Mouse (Mus musculus): ENCODE results near the gene Atp1a2. TPM values are rescaled to one million over a fixed set of nuclear protein-coding genes. Genes with fewer than 3 reads are reported as not detected.

Atp1a2 gene
- polyA plus RNA-seq, 1 experiment from 2014 or later: 0.16 TPM

GRCm38 (mm10) chr1:172327206-172328001, 29.5 kb upstream of the Atp1a2 start:
- H3K27me3 ChIP-seq (replicated peaks; ENCODE audit: control insufficient read depth, insufficient read depth, low read length): peaks cover 77% of the 10 kb centered on the region
- H3K4me2 ChIP-seq: no peak overlapping the region
- DNase-seq (ENCODE audit: low spot score) (no peak), ATAC-seq (replicated peaks; ENCODE audit: low FRiP score) (no peak)
- H3K4me3 ChIP-seq (ENCODE audit: low read depth, low read length): no peak overlapping the region
- 71% methylated on average over 16 of the region's 16 CpGs for WGBS
- no peaks in the 10 kb centered on the region for H3K9me3 ChIP-seq (ENCODE audit: control insufficient read depth, low read length)
- no peaks in the 10 kb centered on the region for H3K36me3 ChIP-seq (ENCODE audit: control insufficient read depth, insufficient read depth, low read length)
- H3K4me1 ChIP-seq (replicated peaks; ENCODE audit: control insufficient read depth, insufficient read depth, low read length): no peaks in the 10 kb centered on the region
- H3K27ac ChIP-seq (ENCODE audit: low read depth, low read length): no peak overlapping the region
- no peak overlapping the region for H3K9ac ChIP-seq (ENCODE audit: low read depth, low read length)

- Histone ChIP-seq H3K4me3 (ENCODE audit: low read depth, low read length) (peak overlapping the region; percentile 41), H3K27ac (ENCODE audit: low read depth, low read length) (no peak overlapping the region), H3K27me3 (replicated peaks; ENCODE audit: control insufficient read depth, insufficient read depth, low read length) (peaks cover 77% of the 10 kb centered on the region), H3K9ac (ENCODE audit: low read depth, low read length) (no peak overlapping the region), H3K36me3 (ENCODE audit: control insufficient read depth, insufficient read depth, low read length) (no peaks in the 10 kb centered on the region), H3K4me2 (peak overlapping the region; percentile 76), H3K4me1 (replicated peaks; ENCODE audit: control insufficient read depth, insufficient read depth, low read length) (no peaks in the 10 kb centered on the region), H3K9me3 (ENCODE audit: control insufficient read depth, low read length) (no peaks in the 10 kb centered on the region)
- 39% methylated on average over 11 of the region's 11 CpGs for WGBS
- DNase-seq (ENCODE audit: low spot score): no peak
- ATAC-seq (replicated peaks; ENCODE audit: low FRiP score): no peak
Measured at GRCm38 (mm10) chr1:172326684-172327083, 28.8 kb upstream of the Atp1a2 start.

GRCm38 (mm10) chr1:172325680-172326535, 28.0 kb upstream of the Atp1a2 start:
- no peak overlapping the region for H3K9ac ChIP-seq (ENCODE audit: low read depth, low read length)
- peak overlapping the region; percentile 41 for H3K4me3 ChIP-seq (ENCODE audit: low read depth, low read length)
- peak overlapping the region; percentile 76 for H3K4me2 ChIP-seq
- no peaks in the 10 kb centered on the region for H3K4me1 ChIP-seq (replicated peaks; ENCODE audit: control insufficient read depth, insufficient read depth, low read length)
- peak; percentile 50; the same call in 1 of the 2 replicates for ATAC-seq (replicated peaks; ENCODE audit: low FRiP score)
- no peaks in the 10 kb centered on the region for H3K36me3 ChIP-seq (ENCODE audit: control insufficient read depth, insufficient read depth, low read length)
- peaks cover 70% of the 10 kb centered on the region for H3K27me3 ChIP-seq (replicated peaks; ENCODE audit: control insufficient read depth, insufficient read depth, low read length)
- DNase-seq (ENCODE audit: low spot score): peak; percentile 66
- H3K27ac ChIP-seq (ENCODE audit: low read depth, low read length): no peak overlapping the region
- no peaks in the 10 kb centered on the region for H3K9me3 ChIP-seq (ENCODE audit: control insufficient read depth, low read length)
- WGBS: 14% methylated on average over 94 of the region's 94 CpGs

GRCm38 (mm10) chr1:172324725-172325124, 26.9 kb upstream of the Atp1a2 start:
- Histone ChIP-seq H3K4me2 (no peak overlapping the region), H3K27ac (ENCODE audit: low read depth, low read length) (no peak overlapping the region), H3K4me1 (replicated peaks; ENCODE audit: control insufficient read depth, insufficient read depth, low read length) (no peaks in the 10 kb centered on the region), H3K36me3 (ENCODE audit: control insufficient read depth, insufficient read depth, low read length) (no peaks in the 10 kb centered on the region), H3K4me3 (ENCODE audit: low read depth, low read length) (no peak overlapping the region), H3K9me3 (ENCODE audit: control insufficient read depth, low read length) (no peaks in the 10 kb centered on the region), H3K9ac (ENCODE audit: low read depth, low read length) (no peak overlapping the region), H3K27me3 (replicated peaks; ENCODE audit: control insufficient read depth, insufficient read depth, low read length) (peaks cover 58% of the 10 kb centered on the region)
- peak; percentile 59 for DNase-seq (ENCODE audit: low spot score)
- WGBS: 12% methylated on average over 7 of the region's 7 CpGs
- ATAC-seq (replicated peaks; ENCODE audit: low FRiP score): peak; percentile 37; the same call in 1 of the 2 replicates

GRCm38 (mm10) chr1:172323801-172324359, 26.0 kb upstream of the Atp1a2 start:
- H3K27ac ChIP-seq (ENCODE audit: low read depth, low read length): no peak overlapping the region
- H3K4me2 ChIP-seq: no peak overlapping the region
- H3K9ac ChIP-seq (ENCODE audit: low read depth, low read length): no peak overlapping the region
- peaks cover 50% of the 10 kb centered on the region for H3K27me3 ChIP-seq (replicated peaks; ENCODE audit: control insufficient read depth, insufficient read depth, low read length)
- H3K9me3 ChIP-seq (ENCODE audit: control insufficient read depth, low read length): no peaks in the 10 kb centered on the region
- no peak for ATAC-seq (replicated peaks; ENCODE audit: low FRiP score)
- H3K36me3 ChIP-seq (ENCODE audit: control insufficient read depth, insufficient read depth, low read length): no peaks in the 10 kb centered on the region
- no peak overlapping the region for H3K4me3 ChIP-seq (ENCODE audit: low read depth, low read length)
- DNase-seq (ENCODE audit: low spot score): no peak
- 39% methylated on average over 6 of the region's 6 CpGs for WGBS
- H3K4me1 ChIP-seq (replicated peaks; ENCODE audit: control insufficient read depth, insufficient read depth, low read length): no peaks in the 10 kb centered on the region

GRCm38 (mm10) chr1:172323298-172323697, 25.4 kb upstream of the Atp1a2 start:
- Histone ChIP-seq H3K9ac (ENCODE audit: low read depth, low read length) (no peak overlapping the region), H3K4me2 (no peak overlapping the region), H3K4me1 (replicated peaks; ENCODE audit: control insufficient read depth, insufficient read depth, low read length) (no peaks in the 10 kb centered on the region), H3K27ac (ENCODE audit: low read depth, low read length) (no peak overlapping the region), H3K4me3 (ENCODE audit: low read depth, low read length) (no peak overlapping the region), H3K9me3 (ENCODE audit: control insufficient read depth, low read length) (no peaks in the 10 kb centered on the region), H3K27me3 (replicated peaks; ENCODE audit: control insufficient read depth, insufficient read depth, low read length) (peaks cover 44% of the 10 kb centered on the region), H3K36me3 (ENCODE audit: control insufficient read depth, insufficient read depth, low read length) (peaks cover 3% of the 10 kb centered on the region; the same call in 1 of the 2 replicates)
- DNase-seq (ENCODE audit: low spot score) (no peak), ATAC-seq (replicated peaks; ENCODE audit: low FRiP score) (no peak)
- WGBS: 43% methylated on average over 5 of the region's 5 CpGs

- no peak overlapping the region for H3K27ac ChIP-seq (ENCODE audit: low read depth, low read length)
- 59% methylated on average over 13 of the region's 13 CpGs for WGBS
- no peak overlapping the region for H3K4me2 ChIP-seq
- DNase-seq (ENCODE audit: low spot score) (no peak), ATAC-seq (replicated peaks; ENCODE audit: low FRiP score) (no peak)
- H3K9me3 ChIP-seq (ENCODE audit: control insufficient read depth, low read length): no peaks in the 10 kb centered on the region
- peaks cover 38% of the 10 kb centered on the region for H3K27me3 ChIP-seq (replicated peaks; ENCODE audit: control insufficient read depth, insufficient read depth, low read length)
- H3K9ac ChIP-seq (ENCODE audit: low read depth, low read length): no peak overlapping the region
- H3K4me1 ChIP-seq (replicated peaks; ENCODE audit: control insufficient read depth, insufficient read depth, low read length): no peaks in the 10 kb centered on the region
- H3K4me3 ChIP-seq (ENCODE audit: low read depth, low read length): no peak overlapping the region
- peaks cover 4% of the 10 kb centered on the region; the same call in 1 of the 2 replicates for H3K36me3 ChIP-seq (ENCODE audit: control insufficient read depth, insufficient read depth, low read length)
Measured at GRCm38 (mm10) chr1:172322725-172323124, 24.9 kb upstream of the Atp1a2 start.

- ATAC-seq (replicated peaks; ENCODE audit: low FRiP score): no peak
- H3K4me2 ChIP-seq: no peak overlapping the region
- peaks cover 11% of the 10 kb centered on the region for H3K27me3 ChIP-seq (replicated peaks; ENCODE audit: control insufficient read depth, insufficient read depth, low read length)
- no peak overlapping the region for H3K4me3 ChIP-seq (ENCODE audit: low read depth, low read length)
- 53% methylated on average over 5 of the region's 5 CpGs for WGBS
- H3K36me3 ChIP-seq (ENCODE audit: control insufficient read depth, insufficient read depth, low read length): peaks cover 5% of the 10 kb centered on the region; the same call in 1 of the 2 replicates
- no peak overlapping the region for H3K27ac ChIP-seq (ENCODE audit: low read depth, low read length)
- H3K9ac ChIP-seq (ENCODE audit: low read depth, low read length): no peak overlapping the region
- no peak for DNase-seq (ENCODE audit: low spot score)
- H3K9me3 ChIP-seq (ENCODE audit: control insufficient read depth, low read length): no peaks in the 10 kb centered on the region
- no peaks in the 10 kb centered on the region for H3K4me1 ChIP-seq (replicated peaks; ENCODE audit: control insufficient read depth, insufficient read depth, low read length)
Measured at GRCm38 (mm10) chr1:172319921-172320411, 22.1 kb upstream of the Atp1a2 start.
